Mouse (Mus musculus) midbrain, embryonic 11.5 days (tissue): ENCODE results near the gene Tas2r115. TPM values are rescaled to one million over a fixed set of nuclear protein-coding genes. Genes with fewer than 3 reads are reported as not detected.

Experiments
- polyA plus RNA-seq: library from polyadenylated mRNA; unstranded; fragments of >200 nt; fragmentation: Nextera tagmentation; extraction: Ambion mirVana; gene quantifications from 2 replicates; pipeline ENCODE4 v1.2.1, GENCODE M21; 2014

Tas2r115 gene
- polyA plus RNA-seq, 1 experiment from 2014 or later: not detected

Other genes with a start within 250 kb of the Tas2r115 start
- gene Prh1, start 168.2 kb downstream of the Tas2r115 start, polyA plus RNA-seq: not detected in 2 replicates
- gene Prp2, start 142.1 kb downstream of the Tas2r115 start, polyA plus RNA-seq: not detected in 2 replicates
- not detected in 2 replicates for gene A630073D07Rik, start 86.5 kb downstream of the Tas2r115 start, polyA plus RNA-seq
- not detected in 2 replicates for gene Tas2r120, start 81.1 kb downstream of the Tas2r115 start, polyA plus RNA-seq
- not detected in 2 replicates for gene Tas2r121, start 37.0 kb downstream of the Tas2r115 start, polyA plus RNA-seq
- gene Tas2r122, start 26.1 kb downstream of the Tas2r115 start, polyA plus RNA-seq: not detected in 2 replicates
- gene Tas2r124, start 16.7 kb upstream of the Tas2r115 start, polyA plus RNA-seq: not detected in 2 replicates
- gene Tas2r102, start 24.1 kb upstream of the Tas2r115 start, polyA plus RNA-seq: not detected in 2 replicates
- gene Tas2r136, start 40.1 kb upstream of the Tas2r115 start, polyA plus RNA-seq: not detected in 2 replicates
- gene Tas2r117, start 64.8 kb upstream of the Tas2r115 start, polyA plus RNA-seq: not detected in 2 replicates
- not detected in 2 replicates for gene Tas2r123, start 109.1 kb upstream of the Tas2r115 start, polyA plus RNA-seq
- not detected in 2 replicates for gene Tas2r116, start 117.4 kb upstream of the Tas2r115 start, polyA plus RNA-seq
- not detected in 2 replicates for gene Tas2r110, start 130.0 kb upstream of the Tas2r115 start, polyA plus RNA-seq
- gene Tas2r113, start 155.0 kb upstream of the Tas2r115 start, polyA plus RNA-seq: not detected in 2 replicates
- not detected in 2 replicates for gene Tas2r125, start 171.6 kb upstream of the Tas2r115 start, polyA plus RNA-seq
- not detected in 2 replicates for gene Tas2r129, start 213.1 kb upstream of the Tas2r115 start, polyA plus RNA-seq
- not detected in 2 replicates for gene Tas2r131, start 219.9 kb upstream of the Tas2r115 start, polyA plus RNA-seq
- not detected in 2 replicates for gene Tas2r109, start 242.9 kb upstream of the Tas2r115 start, polyA plus RNA-seq